Mouse (Mus musculus): ENCODE data around the gene Rtkn. TPM values are rescaled to one million over a fixed set of nuclear protein-coding genes. Genes with fewer than 3 reads are reported as not detected.

Gene Rtkn
- polyA plus RNA-seq, 1 experiment from 2014 or later, result 21.1 TPM

DNA sequence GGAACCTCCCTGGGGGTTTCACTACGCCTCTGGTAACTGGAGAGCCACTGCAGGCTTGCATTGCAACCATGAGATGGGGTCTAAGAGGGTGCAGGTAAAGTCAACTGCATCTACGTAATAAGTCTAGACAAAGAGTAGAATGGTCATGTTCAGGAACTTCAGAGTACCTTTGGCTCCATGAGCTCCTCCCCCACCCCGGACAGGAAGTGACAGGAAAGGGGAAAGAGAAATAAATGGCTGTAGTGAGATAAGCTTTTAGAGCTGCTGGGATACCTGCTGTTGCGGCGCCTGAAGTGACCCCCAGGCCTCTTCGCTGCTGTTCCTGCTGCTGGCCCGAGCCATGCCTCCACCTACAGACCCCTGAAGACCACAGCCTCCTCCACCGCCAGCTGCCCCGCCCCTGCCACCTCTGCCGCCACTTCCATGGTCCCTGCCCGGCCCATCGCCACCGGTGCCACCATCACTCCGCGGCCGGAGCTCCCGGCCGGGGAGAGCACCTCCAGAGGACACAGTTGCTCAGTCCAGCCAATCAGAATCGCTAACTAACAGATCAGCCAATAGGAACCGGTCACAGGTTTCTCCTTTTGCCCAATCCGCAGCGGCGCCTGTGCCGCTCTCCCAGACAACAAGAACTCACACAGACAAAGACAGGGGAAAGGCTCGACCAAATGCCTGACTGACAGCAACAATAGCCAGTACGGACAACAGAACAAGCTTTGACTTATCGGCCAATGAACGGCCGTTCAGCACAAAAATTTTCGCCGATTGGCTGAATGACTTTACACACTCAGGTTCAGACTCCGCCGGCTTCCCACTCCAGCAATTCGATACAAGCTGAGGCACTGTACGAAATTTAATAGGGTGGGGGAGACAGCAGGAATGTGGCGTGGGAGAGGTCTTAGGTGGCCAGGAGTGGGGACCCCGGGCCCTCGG is 14.1 kb upstream of the Rtkn start, which contains the start of gene Wbp1:
Wbp1 (minus strand) TSS at position 630 of the 933 bp plus-strand sequence.
- Histone ChIP-seq H3K4me1 (replicated peaks; ENCODE audit: control insufficient read depth, insufficient read depth, low read length) (0 out of 2 replicates have a peak, but pooled peaks cover 5% of the 10 kb centered on the region), H3K27me3 (replicated peaks; ENCODE audit: control insufficient read depth, insufficient read depth, low read length) (no peaks in the 10 kb centered on the region), H3K36me3 (ENCODE audit: control insufficient read depth, insufficient read depth) (peaks cover 14% of the 10 kb centered on the region), H3K9me3 (ENCODE audit: control insufficient read depth) (no peaks in the 10 kb centered on the region), H3K4me2 (replicated peaks; ENCODE audit: low read depth) (peak within 1 kb of the TSS; percentile 93), H3K4me3 (ENCODE audit: low read depth, low read length) (peak within 1 kb of the TSS; percentile 63), H3K27ac (ENCODE audit: low read depth, low read length) (peak within 1 kb of the TSS; percentile 92), H3K9ac (ENCODE audit: low read depth, low read length) (peak within 1 kb of the TSS; percentile 61)
- ATAC-seq, result peak; percentile 95
- under 1% methylated on average over 38 of the region's 38 CpGs for WGBS
- TF ChIP-seq CTCF (IDR thresholded peaks at IDR 0.05; ENCODE audit: low read depth), result peak; percentile 40; the same call in 1 of the 2 replicates

DNA sequence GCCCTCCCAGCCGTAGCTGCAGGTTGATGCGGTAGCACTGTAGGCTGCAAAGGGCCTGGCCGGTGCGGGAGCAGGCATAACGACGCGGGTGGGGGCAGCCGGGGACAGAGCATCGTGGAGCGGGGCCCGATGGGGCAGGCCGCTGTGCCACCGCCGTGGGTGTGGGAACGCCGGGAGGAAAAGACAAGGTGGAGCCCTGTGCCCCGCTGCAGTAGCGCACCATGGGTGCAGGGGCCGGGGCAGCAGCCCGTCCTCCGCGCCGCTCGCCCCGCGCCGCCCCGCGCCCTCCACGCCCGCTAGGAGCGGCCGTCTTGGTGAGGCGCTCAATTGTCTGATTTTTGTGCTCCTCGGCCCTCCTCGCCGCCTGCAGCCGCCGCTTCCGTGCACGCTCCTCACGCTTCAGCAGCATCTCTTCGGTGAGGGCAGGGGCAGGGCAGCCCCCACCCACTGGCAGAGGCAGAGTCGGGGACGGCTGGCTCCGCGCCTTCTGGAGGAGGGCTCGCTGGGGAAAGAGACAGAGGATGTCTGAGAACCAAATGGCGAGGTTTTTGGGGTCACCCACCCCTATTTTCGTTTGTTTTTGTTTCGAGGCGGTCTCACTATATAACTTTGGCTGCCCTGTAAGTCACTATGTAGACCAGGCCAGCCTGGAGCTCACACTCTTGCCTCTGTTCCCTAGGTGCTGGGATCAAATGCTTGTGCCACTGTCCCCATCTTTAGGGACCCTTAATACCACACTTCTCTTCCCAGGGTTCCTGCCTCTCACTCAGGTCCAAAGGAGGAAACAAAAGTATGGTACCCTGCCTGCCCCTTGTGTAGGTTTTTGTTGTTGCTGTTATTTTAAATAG is 13.2 kb upstream of the Rtkn start:
- TF ChIP-seq CTCF (IDR thresholded peaks at IDR 0.05; ENCODE audit: low read depth), result 0 out of 2 replicates have a peak, but pooled peaks have one; percentile 20
- Histone ChIP-seq H3K4me1 (replicated peaks; ENCODE audit: control insufficient read depth, insufficient read depth, low read length) (0 out of 2 replicates have a peak, but pooled peaks cover 3% of the 10 kb centered on the region), H3K27ac (ENCODE audit: low read depth, low read length) (peak overlapping the region; percentile 86), H3K4me2 (replicated peaks; ENCODE audit: low read depth) (peak overlapping the region; percentile 93), H3K4me3 (ENCODE audit: low read depth, low read length) (peak overlapping the region; percentile 63), H3K27me3 (replicated peaks; ENCODE audit: control insufficient read depth, insufficient read depth, low read length) (no peaks in the 10 kb centered on the region), H3K36me3 (ENCODE audit: control insufficient read depth, insufficient read depth) (peaks cover 14% of the 10 kb centered on the region), H3K9me3 (ENCODE audit: control insufficient read depth) (no peaks in the 10 kb centered on the region), H3K9ac (ENCODE audit: low read depth, low read length) (peak overlapping the region; percentile 61)
- ATAC-seq, result peak; percentile 44
- 1% methylated on average over 47 of the region's 52 CpGs for WGBS

DNA sequence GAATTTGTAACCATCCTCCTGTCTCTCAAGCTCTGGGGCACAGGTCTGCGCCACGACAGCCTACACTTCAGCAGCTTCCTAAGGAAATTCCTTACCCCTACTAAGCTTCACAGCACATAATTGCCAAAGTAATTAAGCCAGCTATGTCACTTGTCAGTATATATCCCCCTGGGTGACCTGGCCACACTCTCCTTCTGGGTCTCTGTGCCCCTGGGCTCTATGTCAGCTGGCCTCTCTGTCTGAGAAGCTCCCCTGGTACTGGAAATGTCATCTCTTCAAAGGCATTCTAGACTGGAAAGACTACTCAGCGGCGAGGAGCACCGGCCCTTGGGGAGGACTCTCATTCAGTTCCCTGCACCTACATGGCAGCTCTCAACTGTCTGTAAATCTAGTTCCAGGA is 12.3 kb upstream of the Rtkn start:
- H3K9ac ChIP-seq (ENCODE audit: low read depth, low read length), result no peak overlapping the region
- 0 out of 2 replicates have a peak, but pooled peaks cover 3% of the 10 kb centered on the region for H3K4me1 ChIP-seq (replicated peaks; ENCODE audit: control insufficient read depth, insufficient read depth, low read length)
- H3K27me3 ChIP-seq (replicated peaks; ENCODE audit: control insufficient read depth, insufficient read depth, low read length), result no peaks in the 10 kb centered on the region
- WGBS, result 85% methylated on average over 5 of the region's 5 CpGs
- H3K9me3 ChIP-seq (ENCODE audit: control insufficient read depth), result no peaks in the 10 kb centered on the region
- H3K36me3 ChIP-seq (ENCODE audit: control insufficient read depth, insufficient read depth), result peaks cover 6% of the 10 kb centered on the region
- no peak overlapping the region for H3K27ac ChIP-seq (ENCODE audit: low read depth, low read length)
- no peak for ATAC-seq
- no peak for TF ChIP-seq CTCF (IDR thresholded peaks at IDR 0.05; ENCODE audit: low read depth)
- H3K4me2 ChIP-seq (replicated peaks; ENCODE audit: low read depth), result no peak overlapping the region
- no peak overlapping the region for H3K4me3 ChIP-seq (ENCODE audit: low read depth, low read length)

DNA sequence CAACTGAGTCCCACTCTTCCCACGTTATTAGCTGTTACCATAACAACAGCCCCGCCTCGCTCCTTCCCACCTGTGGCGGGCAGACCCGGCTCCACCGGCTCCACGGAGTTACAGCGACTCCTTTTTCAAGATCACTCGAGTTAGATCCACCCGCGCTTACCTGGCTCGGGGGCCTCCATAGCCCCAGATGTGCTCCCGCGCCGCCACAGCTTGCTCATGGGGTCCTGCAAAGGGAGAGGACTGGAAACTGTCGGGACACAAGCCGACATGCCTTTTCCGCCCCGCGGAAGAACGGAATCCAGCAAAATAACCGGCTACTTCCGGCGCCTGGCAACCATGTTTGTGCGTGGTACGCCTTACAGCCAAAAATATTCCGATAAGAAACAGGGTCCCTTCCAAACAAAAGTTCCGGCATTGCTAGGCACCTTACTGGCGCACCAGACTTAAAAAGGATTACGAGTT is 10.4 kb upstream of the Rtkn start:
- Histone ChIP-seq H3K27me3 (replicated peaks; ENCODE audit: control insufficient read depth, insufficient read depth, low read length) (no peaks in the 10 kb centered on the region), H3K9me3 (ENCODE audit: control insufficient read depth) (no peaks in the 10 kb centered on the region), H3K4me1 (replicated peaks; ENCODE audit: control insufficient read depth, insufficient read depth, low read length) (0 out of 2 replicates have a peak, but pooled peaks cover 3% of the 10 kb centered on the region), H3K4me3 (ENCODE audit: low read depth, low read length) (peak overlapping the region; percentile 78), H3K36me3 (ENCODE audit: control insufficient read depth, insufficient read depth) (no peaks in the 10 kb centered on the region), H3K9ac (ENCODE audit: low read depth, low read length) (peak overlapping the region; percentile 60), H3K4me2 (replicated peaks; ENCODE audit: low read depth) (peak overlapping the region; percentile 73), H3K27ac (ENCODE audit: low read depth, low read length) (no peak overlapping the region)
- no peak for TF ChIP-seq CTCF (IDR thresholded peaks at IDR 0.05; ENCODE audit: low read depth)
- WGBS, result under 1% methylated on average over 30 of the region's 30 CpGs
- peak; percentile 4; the same call in 1 of the 2 replicates for ATAC-seq

DNA sequence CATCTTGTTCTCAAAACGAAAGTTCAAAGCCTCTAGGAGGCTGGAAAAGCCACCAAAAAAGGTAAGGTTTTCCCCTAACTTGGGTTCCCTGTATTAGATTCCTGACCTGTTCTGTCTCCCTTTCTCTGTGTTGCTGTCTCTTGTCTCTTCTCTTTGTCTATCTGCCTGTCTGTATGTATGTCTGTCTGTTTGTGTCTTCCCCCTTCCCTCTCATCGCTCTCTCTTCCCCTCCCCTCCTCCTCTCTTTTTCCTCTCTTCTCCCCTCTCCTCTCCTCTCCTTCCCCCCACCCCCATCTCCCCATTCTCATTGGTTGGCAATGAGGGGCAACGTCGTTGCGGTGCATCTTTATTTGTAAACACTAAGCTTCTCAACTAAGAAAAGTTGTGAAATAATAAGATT is 9.9 kb upstream of the Rtkn start, which contains the start of gene Ino80b:
Ino80b (minus strand) TSS at position 101 of the 400 bp plus-strand sequence.
- H3K4me1 ChIP-seq (replicated peaks; ENCODE audit: control insufficient read depth, insufficient read depth, low read length), result 0 out of 2 replicates have a peak, but pooled peaks cover 3% of the 10 kb centered on the region
- H3K27ac ChIP-seq (ENCODE audit: low read depth, low read length), result no peak within 1 kb of the TSS
- peak within 1 kb of the TSS; percentile 60 for H3K9ac ChIP-seq (ENCODE audit: low read depth, low read length)
- WGBS, result 25% methylated on average over 5 of the region's 5 CpGs
- no peak for TF ChIP-seq CTCF (IDR thresholded peaks at IDR 0.05; ENCODE audit: low read depth)
- no peaks in the 10 kb centered on the region for H3K27me3 ChIP-seq (replicated peaks; ENCODE audit: control insufficient read depth, insufficient read depth, low read length)
- H3K4me2 ChIP-seq (replicated peaks; ENCODE audit: low read depth), result peak within 1 kb of the TSS; percentile 73
- ATAC-seq, result no peak
- peak within 1 kb of the TSS; percentile 78 for H3K4me3 ChIP-seq (ENCODE audit: low read depth, low read length)
- no peaks in the 10 kb centered on the region for H3K36me3 ChIP-seq (ENCODE audit: control insufficient read depth, insufficient read depth)
- no peaks in the 10 kb centered on the region for H3K9me3 ChIP-seq (ENCODE audit: control insufficient read depth)

All from intestine, postnatal 0 days (tissue).